Mouse (Mus musculus) leukemia stem cell, adult 10-12 weeks (primary cell): ENCODE measurements around the gene Cyp1a2. TPM values are rescaled to one million over a fixed set of nuclear protein-coding genes. Genes with fewer than 3 reads are reported as not detected.

Source experiments
- polyA plus RNA-seq: library from polyadenylated mRNA; stranded (reverse); fragments of >175 nt; gene quantifications from 2 replicates; pipeline ENCODE4 v1.2.3, GENCODE M21; 2012; ENCODE audit warnings: low replicate concordance

Cyp1a2 gene
- polyA plus RNA-seq: not detected in 2 replicates

GRCm38 (mm10) chr9:57683520-57683919, at the start of gene Cyp1a2:
Gene Cyp1a2, minus strand, starts transcription at chr9:57683703.

GRCm38 (mm10) chr9:57708068-57708719, 24.7 kb upstream of the Cyp1a2 start, which contains the start of gene Edc3:
Gene Edc3, plus strand, starts transcription at chr9:57708540.

GRCm38 (mm10) chr9:57687751-57688150, 4.2 kb upstream of the Cyp1a2 start, which contains the start of gene Cyp1a1:
Gene Cyp1a1, plus strand, starts transcription at chr9:57687928.

GRCm38 (mm10) chr9:57653283-57653682, 30.2 kb downstream of the Cyp1a2 start, which contains the start of gene Csk:
Gene Csk, minus strand, starts transcription at chr9:57653631.

Other genes with a start within 250 kb of the Cyp1a2 start
- 5.1 and 7.3 TPM in 2 replicates for gene Ppcdc, start 243.6 kb downstream of the Cyp1a2 start, polyA plus RNA-seq
- 1.6 and 3.4 TPM in 2 replicates for gene Scamp5, start 215.6 kb downstream of the Cyp1a2 start, polyA plus RNA-seq
- 0.48 TPM in 1 of 2 replicates, not detected in the other for gene Rpp25, start 179.7 kb downstream of the Cyp1a2 start, polyA plus RNA-seq
- 375 and 488 TPM in 2 replicates for gene Cox5a, start 162.4 kb downstream of the Cyp1a2 start, polyA plus RNA-seq
- 8.9 and 30.6 TPM in 2 replicates for gene Fam219b, start 146.2 kb downstream of the Cyp1a2 start, polyA plus RNA-seq
- gene Mpi, start 130.9 kb downstream of the Cyp1a2 start, polyA plus RNA-seq: 0.38 and 1.4 TPM in 2 replicates
- 3.0 and 80.8 TPM in 2 replicates for gene Scamp2, start 122.8 kb downstream of the Cyp1a2 start, polyA plus RNA-seq
- 4.8 and 5.2 TPM in 2 replicates for gene Ulk3, start 94.3 kb downstream of the Cyp1a2 start, polyA plus RNA-seq
- gene Cplx3, start 77.4 kb downstream of the Cyp1a2 start, polyA plus RNA-seq: not detected in 2 replicates
- gene Lman1l, start 62.9 kb downstream of the Cyp1a2 start, polyA plus RNA-seq: not detected in 2 replicates
- 457 and 560 TPM in 2 replicates for gene Csk, start 30.1 kb downstream of the Cyp1a2 start, polyA plus RNA-seq
- 0.15 TPM in 1 of 2 replicates, not detected in the other for gene Cyp1a1, start 4.2 kb upstream of the Cyp1a2 start, polyA plus RNA-seq
- gene Edc3, start 24.8 kb upstream of the Cyp1a2 start, polyA plus RNA-seq: 1.1 and 10.9 TPM in 2 replicates
- 41.0 and 44.7 TPM in 2 replicates for gene Clk3, start 82.2 kb upstream of the Cyp1a2 start, polyA plus RNA-seq
- gene Arid3b, start 153.1 kb upstream of the Cyp1a2 start, polyA plus RNA-seq: 6.4 and 22.1 TPM in 2 replicates
- gene Ubl7, start 227.3 kb upstream of the Cyp1a2 start, polyA plus RNA-seq: 89.3 and 114 TPM in 2 replicates